Mouse (Mus musculus) hindbrain, embryonic 11.5 days (tissue): ENCODE measurements at regions not wholly inside any gene's neighbourhood (a gene's known extent, or its start where the extent isn't known, plus 50 kb on each side); places are given as distances from the start of the nearest gene placed in this dataset.

Experiments
- ATAC-seq: fragments of 200-750 bp; cut with Nextera tagmentation; 2 replicates; pipeline ENCODE4 v1.8.0; 2017; ENCODE audit warnings: mild to moderate bottlenecking, moderate TSS enrichment, moderate library complexity; ENCODE audit not compliant: low FRiP score
- DNase-seq: peaks from one replicate; pipeline ENCODE4 v3.0.0-alpha.2; 2015; ENCODE audit warnings: low spot score
- H3K27ac ChIP-seq: fragments of 300-500 bp; sonication (generic); 2 replicates; pipeline ENCODE4 v1.5.1; 2014; ENCODE audit warnings: mild to moderate bottlenecking, low read depth, low read length
- H3K27me3 ChIP-seq: fragments of 300-500 bp; sonication (generic); 2 replicates; pipeline ENCODE4 v1.6.1; 2014; ENCODE audit warnings: mild to moderate bottlenecking, low read length, moderate library complexity, mixed read lengths; ENCODE audit not compliant: control insufficient read depth, insufficient read depth
- H3K36me3 ChIP-seq: fragments of 300-500 bp; sonication (generic); 2 replicates; pipeline ENCODE4 v1.6.1; 2014; ENCODE audit warnings: mild to moderate bottlenecking, low read length, moderate library complexity, mixed read lengths; ENCODE audit not compliant: control insufficient read depth, insufficient read depth
- H3K4me1 ChIP-seq: fragments of 300-500 bp; sonication (generic); replicated peaks from 2 replicates; pipeline ENCODE4 v1.6.1; 2014; ENCODE audit warnings: low read length, mixed read lengths; ENCODE audit not compliant: control insufficient read depth, insufficient read depth
- H3K4me2 ChIP-seq: fragments of 300-500 bp; sonication (generic); replicated peaks from 2 replicates; pipeline ENCODE4 v1.6.1; 2014; ENCODE audit warnings: mild to moderate bottlenecking, low read depth, low read length
- H3K4me3 ChIP-seq: fragments of 300-500 bp; sonication (generic); 2 replicates; pipeline ENCODE4 v1.5.1; 2014; ENCODE audit warnings: low read depth, low read length
- H3K9ac ChIP-seq: fragments of 300-500 bp; sonication (generic); 2 replicates; pipeline ENCODE4 v1.6.1; 2014; ENCODE audit warnings: low read depth, low read length
- H3K9me3 ChIP-seq: fragments of 300-500 bp; sonication (generic); 2 replicates; pipeline ENCODE4 v1.6.1; 2016; ENCODE audit warnings: low read length; ENCODE audit not compliant: control insufficient read depth
- WGBS: fragments of 180-500 bp; shearing (Covaris S2); extraction: QIAGEN DNeasy Blood & Tissue Kit; methylation state at CpG from one replicate; pipeline ENCODE4 v1.1.7; 2014; 5-methylcytosine and 5-hydroxymethylcytosine counted together

DNA sequence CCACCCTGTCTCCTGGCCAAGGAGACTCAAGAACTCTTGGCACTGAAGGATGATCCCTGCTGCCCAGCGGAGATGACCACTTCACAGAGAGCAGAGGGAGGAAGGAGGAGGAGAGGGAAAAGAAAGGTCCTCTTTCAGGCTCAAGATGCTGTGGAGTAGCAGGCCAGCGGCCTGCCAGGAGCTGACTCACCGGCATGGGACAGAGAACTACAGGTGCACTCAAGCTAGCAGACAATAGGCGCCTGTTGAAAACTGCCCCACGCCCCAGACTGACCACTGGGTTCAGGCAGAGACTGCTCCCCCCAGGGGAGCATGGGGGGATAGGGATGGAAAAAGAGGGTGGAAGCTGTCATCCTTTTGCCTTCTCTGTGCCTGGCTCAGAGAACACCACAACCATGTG, 125.8 kb upstream of the 1600014C23Rik start:
- H3K4me3 ChIP-seq, result no peak overlapping the region
- no peak overlapping the region for H3K27ac ChIP-seq
- no peaks in the 10 kb centered on the region for H3K4me1 ChIP-seq
- H3K9me3 ChIP-seq, result no peaks in the 10 kb centered on the region; the same call in 1 of the 2 replicates
- WGBS, result 77% methylated on average over 5 of the region's 5 CpGs
- DNase-seq (no peak), ATAC-seq (no peak)
- no peak overlapping the region for H3K9ac ChIP-seq
- H3K36me3 ChIP-seq, result no peaks in the 10 kb centered on the region
- no peaks in the 10 kb centered on the region for H3K27me3 ChIP-seq
- no peak overlapping the region for H3K4me2 ChIP-seq

DNA sequence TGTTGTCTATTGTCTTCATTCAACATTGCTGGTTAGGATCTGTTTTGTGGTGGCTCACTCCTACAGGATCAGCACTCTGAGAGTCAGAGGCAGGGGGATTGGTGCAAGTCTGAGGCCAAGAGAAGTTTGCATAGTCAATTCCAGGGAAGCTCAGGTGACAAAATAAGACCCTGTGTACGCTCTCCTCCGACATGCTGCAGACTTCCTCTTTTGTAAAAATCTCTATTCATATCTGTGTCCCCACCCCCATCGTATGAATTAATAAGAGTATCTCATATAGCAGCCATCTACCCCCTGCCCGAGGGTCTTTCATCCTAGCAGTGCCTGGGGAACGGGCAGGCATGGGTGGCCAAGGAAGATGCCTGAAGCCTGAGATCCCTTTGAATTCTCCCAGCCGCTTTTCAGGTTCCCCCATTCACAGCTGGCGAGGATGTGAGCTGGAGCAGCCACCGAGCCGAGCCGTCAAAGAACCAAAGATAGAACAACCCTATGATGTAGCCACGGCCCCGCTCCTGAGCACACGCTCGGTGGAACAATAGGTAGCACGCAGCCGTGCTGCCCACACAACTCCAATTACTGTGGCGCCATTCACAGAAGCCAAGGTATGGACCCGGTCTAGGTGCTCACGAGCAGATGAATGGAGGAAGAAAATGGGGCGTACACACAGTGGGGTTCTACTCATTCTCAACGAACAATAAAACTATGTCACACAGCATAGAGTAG, 120.4 kb upstream of the 1600014C23Rik start:
- no peaks in the 10 kb centered on the region; the same call in 1 of the 2 replicates for H3K9me3 ChIP-seq
- H3K4me2 ChIP-seq, result no peak overlapping the region
- ATAC-seq, result no peak
- 82% methylated on average over 21 of the region's 21 CpGs for WGBS
- no peak overlapping the region for H3K9ac ChIP-seq
- H3K36me3 ChIP-seq, result no peaks in the 10 kb centered on the region
- H3K4me1 ChIP-seq, result no peaks in the 10 kb centered on the region
- no peak for DNase-seq
- no peak overlapping the region for H3K27ac ChIP-seq
- no peak overlapping the region for H3K4me3 ChIP-seq
- H3K27me3 ChIP-seq, result no peaks in the 10 kb centered on the region

DNA sequence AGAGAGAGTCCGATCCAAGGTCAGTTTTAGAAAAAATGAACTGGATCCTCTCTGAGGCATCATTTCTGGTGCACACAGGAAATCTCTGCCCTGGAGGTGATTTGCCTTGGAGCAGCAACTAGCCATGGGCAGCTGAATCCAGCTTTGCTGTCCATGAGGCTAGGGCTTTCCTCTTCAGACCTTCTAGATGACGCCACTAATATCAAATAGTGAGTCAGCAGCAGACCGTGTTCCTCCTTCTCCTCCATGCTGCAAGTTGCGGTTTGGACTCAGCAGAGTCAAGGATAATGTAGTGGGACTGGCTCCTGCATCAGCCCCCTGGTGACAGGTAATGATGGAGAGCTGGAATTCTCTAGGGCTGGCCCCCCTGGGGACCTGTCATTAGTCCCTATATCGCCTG, 118.8 kb upstream of the 1600014C23Rik start:
- DNase-seq, result no peak
- Histone ChIP-seq H3K27ac (no peak overlapping the region), H3K4me3 (no peak overlapping the region), H3K4me2 (no peak overlapping the region), H3K9me3 (no peaks in the 10 kb centered on the region), H3K9ac (no peak overlapping the region), H3K27me3 (no peaks in the 10 kb centered on the region), H3K36me3 (no peaks in the 10 kb centered on the region), H3K4me1 (no peaks in the 10 kb centered on the region)
- ATAC-seq, result no peak
- WGBS, result 49% methylated on average over 5 of the region's 5 CpGs

DNA sequence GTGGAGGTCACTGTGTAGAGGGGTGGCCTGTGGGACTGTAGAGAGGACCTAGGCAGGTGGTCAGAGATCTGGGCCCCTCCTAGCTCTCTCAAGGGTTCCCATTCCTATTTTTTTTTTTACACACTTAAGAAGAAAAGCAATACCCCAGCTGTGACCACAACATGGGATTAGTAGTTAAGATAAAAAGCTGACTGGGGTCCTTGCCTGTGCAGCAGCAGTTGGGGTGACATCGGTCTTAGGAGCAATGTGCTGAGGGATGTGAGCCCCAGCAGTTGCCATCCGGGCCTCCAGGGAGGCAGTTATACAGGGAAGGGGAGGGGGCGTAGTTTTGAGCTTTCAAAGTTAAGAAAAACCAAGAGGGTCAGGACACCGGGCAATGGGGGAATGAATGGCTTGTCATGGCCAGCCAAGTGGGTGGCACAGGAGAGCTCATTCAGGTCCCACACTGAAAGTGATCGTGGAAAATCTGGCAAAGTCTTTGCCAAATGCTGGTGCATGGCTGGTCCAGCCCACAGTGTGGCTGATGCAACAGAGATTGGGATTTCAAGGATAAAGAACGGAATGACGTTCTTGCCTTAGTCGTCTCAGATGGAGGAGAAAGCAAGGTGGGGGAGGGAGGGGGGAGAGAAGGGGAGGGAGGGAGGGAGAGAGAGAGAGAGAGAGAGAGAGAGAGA, 118.2 kb upstream of the 1600014C23Rik start:
- H3K27me3 ChIP-seq, result no peaks in the 10 kb centered on the region
- no peak overlapping the region for H3K4me2 ChIP-seq
- ATAC-seq, result no peak
- H3K36me3 ChIP-seq, result no peaks in the 10 kb centered on the region
- H3K9me3 ChIP-seq, result no peaks in the 10 kb centered on the region
- H3K4me3 ChIP-seq, result no peak overlapping the region
- DNase-seq, result no peak
- WGBS, result 48% methylated on average over 8 of the region's 8 CpGs
- no peaks in the 10 kb centered on the region for H3K4me1 ChIP-seq
- H3K9ac ChIP-seq, result no peak overlapping the region
- no peak overlapping the region for H3K27ac ChIP-seq

DNA sequence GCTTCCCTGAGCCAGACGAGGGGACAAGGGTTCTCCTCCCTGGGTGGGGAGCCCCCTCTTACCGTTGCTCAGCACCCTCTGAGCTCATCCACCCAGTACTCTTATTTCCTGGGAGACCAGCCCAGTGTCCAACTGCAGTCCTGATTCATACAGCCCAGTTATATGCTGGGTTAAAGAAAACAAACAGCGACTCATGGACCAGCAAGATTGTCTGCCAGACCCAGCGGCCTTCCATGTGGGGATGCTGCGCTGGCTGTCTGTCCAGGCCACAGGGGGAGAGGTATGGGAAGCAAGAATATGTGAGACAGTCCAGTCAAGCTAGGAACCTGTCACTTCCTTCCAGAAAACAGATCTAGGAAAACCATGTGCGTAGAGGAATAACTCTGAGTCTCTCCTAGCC, 117.3 kb upstream of the 1600014C23Rik start:
- Histone ChIP-seq H3K36me3 (no peaks in the 10 kb centered on the region), H3K27me3 (no peaks in the 10 kb centered on the region), H3K27ac (no peak overlapping the region), H3K9ac (no peak overlapping the region), H3K4me3 (no peak overlapping the region), H3K4me2 (no peak overlapping the region), H3K9me3 (no peaks in the 10 kb centered on the region), H3K4me1 (no peaks in the 10 kb centered on the region)
- DNase-seq (no peak), ATAC-seq (no peak)
- whole genome bisulfite sequencing, result 91% methylated on average over 6 of the region's 6 CpGs

DNA sequence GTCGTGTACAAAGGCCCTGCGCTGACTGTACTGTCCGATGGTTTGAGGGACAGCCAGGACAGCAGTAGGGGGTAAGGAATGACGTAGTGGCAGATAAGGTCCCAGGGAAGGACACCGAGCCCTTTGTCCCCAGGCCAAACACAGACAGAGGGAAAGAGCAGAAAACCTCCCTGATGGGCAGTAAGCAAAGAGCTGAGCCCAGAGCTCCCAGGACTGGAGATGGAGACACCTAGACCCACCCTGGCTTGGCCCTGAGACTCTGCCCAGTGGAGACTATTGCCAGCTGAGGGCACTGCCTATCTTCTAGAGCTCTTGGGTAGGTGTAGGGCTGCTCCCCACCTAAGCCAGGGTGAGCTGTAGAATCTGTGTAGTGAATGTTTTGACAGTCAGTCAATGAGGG, 116.5 kb upstream of the 1600014C23Rik start:
- no peaks in the 10 kb centered on the region for H3K36me3 ChIP-seq
- H3K4me3 ChIP-seq, result no peak overlapping the region
- H3K27me3 ChIP-seq, result no peaks in the 10 kb centered on the region
- H3K4me2 ChIP-seq, result no peak overlapping the region
- no peaks in the 10 kb centered on the region for H3K9me3 ChIP-seq
- H3K9ac ChIP-seq, result no peak overlapping the region
- no peak overlapping the region for H3K27ac ChIP-seq
- ATAC-seq (no peak), DNase-seq (no peak)
- 67% methylated on average over 5 of the region's 5 CpGs for WGBS
- no peaks in the 10 kb centered on the region for H3K4me1 ChIP-seq

DNA sequence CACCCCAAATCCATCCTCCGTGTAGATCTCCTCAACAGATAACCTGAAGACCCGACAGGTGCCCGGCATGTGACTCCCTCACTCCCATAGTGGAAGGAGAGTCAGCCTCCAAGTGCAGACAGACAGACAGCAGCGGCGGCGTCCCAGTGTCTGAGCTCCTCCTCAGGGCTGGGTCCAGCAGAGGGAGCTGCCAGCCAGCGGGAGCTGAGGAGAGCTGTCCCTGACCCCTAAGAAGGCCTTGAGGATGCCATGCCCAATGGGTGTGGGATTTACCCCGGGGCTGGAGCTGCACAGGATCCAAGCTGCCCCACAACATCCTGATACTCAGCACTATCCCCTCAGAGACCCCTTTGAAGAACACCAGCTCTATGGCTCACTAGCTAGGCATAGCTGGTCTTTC, 115.0 kb upstream of the 1600014C23Rik start:
- no peak overlapping the region for H3K4me2 ChIP-seq
- no peak overlapping the region for H3K4me3 ChIP-seq
- no peak for DNase-seq
- ATAC-seq, result no peak
- H3K27ac ChIP-seq, result no peak overlapping the region
- no peaks in the 10 kb centered on the region for H3K4me1 ChIP-seq
- 33% methylated on average over 8 of the region's 8 CpGs for WGBS
- H3K9me3 ChIP-seq, result no peaks in the 10 kb centered on the region
- no peaks in the 10 kb centered on the region for H3K36me3 ChIP-seq
- no peaks in the 10 kb centered on the region for H3K27me3 ChIP-seq
- H3K9ac ChIP-seq, result no peak overlapping the region

DNA sequence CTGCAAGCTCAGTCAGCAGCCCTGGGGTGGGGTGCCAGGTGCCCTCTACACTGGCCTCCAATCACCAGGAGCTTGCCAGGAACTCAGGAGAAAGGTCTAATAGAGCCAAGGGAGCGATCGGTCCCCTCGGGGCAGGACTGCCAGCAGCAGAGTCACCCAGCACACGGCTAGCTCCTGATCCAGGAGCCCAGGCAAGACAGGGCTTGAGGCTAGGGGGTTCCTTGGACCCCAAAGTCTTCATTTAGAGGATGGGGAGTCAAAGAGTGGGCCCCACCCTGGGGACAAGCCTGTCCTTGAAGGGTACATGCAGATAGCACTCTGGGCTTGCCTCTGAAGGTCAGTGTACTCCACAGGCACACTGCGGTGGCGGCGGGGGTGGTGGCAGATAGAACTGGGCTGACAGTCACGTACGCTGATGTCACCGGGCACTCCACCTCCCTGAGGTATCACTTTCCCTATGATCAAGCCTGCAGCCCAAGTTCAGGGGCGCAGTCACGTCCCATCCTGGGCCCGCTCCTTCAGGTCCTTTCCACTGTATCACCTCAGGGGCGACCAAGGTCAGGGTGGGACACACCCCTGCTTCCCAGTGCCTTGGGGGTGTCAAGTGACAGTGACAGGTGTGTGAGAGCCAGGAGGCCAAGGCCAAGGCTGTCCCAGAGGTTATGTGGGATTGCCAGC, 114.2 kb upstream of the 1600014C23Rik start:
- H3K9ac ChIP-seq, result no peak overlapping the region
- no peaks in the 10 kb centered on the region for H3K9me3 ChIP-seq
- H3K36me3 ChIP-seq, result no peaks in the 10 kb centered on the region
- no peak overlapping the region for H3K4me2 ChIP-seq
- no peak overlapping the region for H3K4me3 ChIP-seq
- no peak overlapping the region for H3K27ac ChIP-seq
- 93% methylated on average over 14 of the region's 14 CpGs for WGBS
- no peaks in the 10 kb centered on the region for H3K4me1 ChIP-seq
- no peaks in the 10 kb centered on the region for H3K27me3 ChIP-seq
- DNase-seq, result no peak
- no peak for ATAC-seq

DNA sequence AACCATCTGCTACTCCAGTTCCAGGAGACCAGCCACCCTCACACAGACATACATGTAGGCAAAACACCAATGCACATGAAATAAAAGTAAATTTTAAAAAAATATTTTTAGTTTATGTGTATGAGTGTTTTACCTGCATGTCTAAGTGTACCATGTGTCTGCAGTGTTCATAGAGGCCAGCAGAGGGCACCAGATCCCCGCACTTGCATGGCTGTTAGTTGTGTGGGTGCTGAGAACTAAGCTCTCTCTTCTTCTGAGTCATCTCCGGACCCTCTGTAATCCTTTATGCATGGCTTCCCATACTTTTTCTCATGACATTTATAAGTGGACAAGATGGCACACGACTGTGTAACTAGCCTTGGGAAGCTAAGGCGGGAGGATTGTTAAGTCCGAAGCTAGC, 112.2 kb upstream of the 1600014C23Rik start:
- 89% methylated on average over 5 of the region's 5 CpGs for WGBS
- Histone ChIP-seq H3K36me3 (no peaks in the 10 kb centered on the region), H3K9me3 (no peaks in the 10 kb centered on the region), H3K27me3 (no peaks in the 10 kb centered on the region), H3K9ac (no peak overlapping the region), H3K4me2 (no peak overlapping the region), H3K4me1 (no peaks in the 10 kb centered on the region), H3K4me3 (no peak overlapping the region), H3K27ac (no peak overlapping the region)
- ATAC-seq, result no peak
- no peak for DNase-seq
